Mouse (Mus musculus) layer of hippocampus, postnatal 36 days (tissue): ENCODE data around the gene Map3k4. TPM values are rescaled to one million over a fixed set of nuclear protein-coding genes. Genes with fewer than 3 reads are reported as not detected.
A peak's percentile ranks its signal among the peaks of the same experiment; 100 is the strongest.
"Not testable (repeated sequence)": the region's sequence is repeated elsewhere in the genome, so short reads cannot be mapped to it uniquely, and the experiment has no call there.

Source experiments
- DNase-seq, 2 experiments: peaks; one replicate each; pipeline ENCODE4 v3.0.0; 2022
- total RNA-seq, 2 experiments: library from RNA; stranded (reverse); gene quantifications; 2 replicates each; pipeline ENCODE4 v1.2.3; 2021

Gene Map3k4
- total RNA-seq, 2 experiments from 2014 or later = 63.5 to 78.5 TPM

DNA sequence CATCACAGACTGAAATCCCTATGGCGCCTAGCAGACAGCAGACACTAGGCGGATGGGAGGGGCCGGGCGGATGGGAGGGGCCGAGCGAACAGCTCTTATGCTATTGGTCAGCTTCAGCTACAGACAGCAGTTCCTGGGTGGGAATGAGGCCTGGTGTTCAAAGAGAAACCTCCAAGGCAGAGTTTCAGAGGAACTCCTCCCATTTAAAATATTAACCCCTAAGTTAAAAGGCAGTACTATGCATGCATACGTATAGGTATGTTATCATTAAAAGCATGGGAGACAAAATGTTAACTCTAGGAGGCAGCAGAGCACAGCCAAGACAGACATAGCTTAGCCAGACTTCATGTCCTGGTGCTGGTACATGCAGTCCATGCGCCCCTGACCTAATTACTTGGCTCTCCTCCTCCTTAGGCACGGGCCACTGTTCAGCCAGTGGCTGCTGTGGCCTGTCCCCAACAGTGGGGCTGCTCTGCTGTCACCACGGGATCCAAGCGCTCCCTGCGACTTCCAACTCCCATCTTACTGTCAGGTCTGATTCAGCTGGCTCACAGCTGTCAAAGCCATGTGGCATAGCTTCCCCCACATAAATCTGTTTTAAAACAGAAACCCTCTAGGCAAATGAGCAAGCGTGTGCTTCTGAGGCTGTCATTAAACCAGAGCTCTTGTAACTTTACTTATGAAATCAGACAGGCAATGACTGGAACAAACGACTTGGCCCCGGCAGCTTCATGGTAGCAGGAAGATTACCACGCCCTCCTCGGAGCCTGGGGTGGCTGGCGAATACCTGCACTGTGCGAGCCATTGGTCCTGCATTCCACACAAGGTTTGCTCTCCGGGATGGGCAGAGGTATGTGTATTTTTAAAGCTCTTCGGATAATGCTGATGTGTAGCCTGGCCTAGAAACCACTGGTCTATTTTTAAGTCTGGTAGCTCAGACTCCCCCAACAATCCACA lies 52.3 kb downstream of the Map3k4 start:
- peak; percentile 74 to 75 for DNase-seq

DNA sequence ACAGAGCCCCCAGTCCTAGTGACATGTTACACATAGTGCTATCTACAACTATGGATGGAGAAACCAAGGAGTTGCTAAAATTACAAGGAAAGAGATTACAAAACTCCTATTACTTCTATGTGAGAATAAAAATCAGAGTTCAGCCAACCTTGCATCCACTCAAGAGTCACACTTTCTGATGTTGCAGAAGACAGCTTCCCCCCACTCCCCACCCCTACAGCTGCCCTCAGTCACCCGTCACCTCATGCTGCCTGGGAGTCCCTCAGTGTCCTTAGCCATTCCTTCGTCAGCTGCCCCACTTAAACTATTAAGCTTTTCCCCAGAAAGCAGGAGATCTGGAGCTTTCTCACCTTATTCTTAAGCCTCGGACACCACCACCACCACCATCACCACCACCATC lies 54.3 kb downstream of the Map3k4 start:
- DNase-seq = no peak

DNA sequence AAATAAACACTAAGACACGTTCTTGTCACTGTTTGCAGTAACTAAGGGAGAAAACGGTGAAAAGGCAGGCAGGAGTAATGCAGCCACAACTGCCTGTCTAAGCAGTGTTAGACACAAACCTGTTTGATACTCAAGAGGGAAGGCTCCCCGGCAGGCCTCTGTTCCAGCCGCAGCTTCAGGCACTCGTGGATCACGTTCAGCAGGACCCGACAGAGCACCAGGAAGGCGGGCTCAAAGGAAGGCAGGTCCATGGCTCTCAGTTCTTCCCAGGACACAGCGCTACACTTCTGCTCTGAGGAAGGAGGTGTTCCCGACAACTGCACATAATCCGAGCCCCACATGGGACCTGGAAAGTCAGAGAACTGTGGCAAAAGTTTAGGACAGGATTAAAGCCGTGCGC lies 54.8 kb downstream of the Map3k4 start:
- no peak for DNase-seq

DNA sequence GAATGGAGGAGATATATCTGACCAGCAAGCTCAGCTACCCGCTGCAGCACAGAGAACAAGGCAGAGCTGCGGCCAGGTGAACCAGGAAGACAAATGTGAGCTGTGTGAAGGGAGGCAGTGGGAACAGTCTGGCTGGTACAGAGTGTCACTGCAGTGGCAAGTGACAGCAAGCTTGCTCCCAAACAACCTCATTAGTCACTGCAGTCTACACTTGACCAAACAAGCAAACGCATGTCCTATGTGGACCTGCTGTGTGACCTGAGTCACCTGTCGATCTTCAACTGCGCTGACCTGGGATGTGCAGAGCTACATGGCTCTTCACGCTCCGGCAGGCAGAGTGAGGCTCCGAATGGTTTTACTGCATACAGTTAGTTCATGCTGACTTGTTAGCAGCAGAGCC lies 55.7 kb downstream of the Map3k4 start:
- no peak for DNase-seq

DNA sequence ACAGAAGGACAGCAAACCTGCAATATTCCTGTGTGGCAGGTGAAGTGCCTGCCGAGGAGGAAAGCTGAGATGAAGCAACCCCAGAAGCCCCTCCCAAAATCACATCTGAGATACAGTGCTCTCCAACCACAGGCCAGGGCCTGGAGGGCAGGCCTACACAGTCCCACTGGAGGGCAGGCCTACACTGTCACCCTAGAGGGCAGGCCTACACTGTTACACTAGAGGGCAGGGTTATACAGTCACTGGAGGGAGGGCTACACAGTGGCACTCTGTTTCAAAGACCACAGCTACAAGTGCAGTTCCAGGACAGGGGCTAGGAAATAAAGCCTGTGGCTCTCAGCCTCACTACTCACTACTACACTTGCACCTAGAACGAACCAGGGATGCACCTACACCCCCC lies 56.7 kb downstream of the Map3k4 start:
- no peak for DNase-seq

DNA sequence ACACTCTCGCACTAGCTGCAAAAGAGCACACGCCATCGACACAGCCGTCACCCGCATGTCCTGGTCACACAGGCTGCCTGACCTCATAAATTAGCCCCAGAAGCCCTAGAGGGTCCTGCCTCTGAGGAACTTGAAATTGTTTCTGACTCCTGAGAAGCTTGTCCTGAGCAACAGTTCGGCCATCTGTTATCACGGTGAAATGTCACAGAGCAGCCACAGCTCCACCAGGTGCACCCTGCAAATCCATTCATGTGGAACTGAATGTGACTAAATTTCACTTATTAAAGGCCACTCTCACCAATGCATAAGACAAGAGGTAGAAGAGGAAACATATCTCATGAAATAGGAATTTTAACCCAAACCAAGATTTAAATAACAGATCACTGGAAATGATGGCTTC lies 57.2 kb downstream of the Map3k4 start:
- DNase-seq = no peak

DNA sequence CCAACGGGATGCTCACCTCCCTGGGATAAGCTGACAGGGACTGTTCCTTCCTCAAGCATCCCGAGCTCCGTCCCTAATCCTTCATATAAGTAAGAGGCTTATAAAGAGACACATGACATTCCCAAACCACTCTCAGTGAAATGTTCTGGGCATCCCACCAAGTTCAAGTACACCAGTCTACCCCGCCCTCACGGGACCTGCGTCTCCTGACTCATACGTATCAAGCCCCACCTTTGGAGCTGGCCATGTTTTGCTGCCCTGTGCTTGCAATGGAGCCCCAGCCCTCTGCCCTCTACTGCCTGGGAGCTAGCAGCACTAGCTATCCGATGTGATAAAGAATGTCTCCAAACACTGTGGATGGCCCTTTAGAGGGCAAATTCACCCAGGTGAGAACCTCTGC lies 58.6 kb downstream of the Map3k4 start:
- DNase-seq = no peak

DNA sequence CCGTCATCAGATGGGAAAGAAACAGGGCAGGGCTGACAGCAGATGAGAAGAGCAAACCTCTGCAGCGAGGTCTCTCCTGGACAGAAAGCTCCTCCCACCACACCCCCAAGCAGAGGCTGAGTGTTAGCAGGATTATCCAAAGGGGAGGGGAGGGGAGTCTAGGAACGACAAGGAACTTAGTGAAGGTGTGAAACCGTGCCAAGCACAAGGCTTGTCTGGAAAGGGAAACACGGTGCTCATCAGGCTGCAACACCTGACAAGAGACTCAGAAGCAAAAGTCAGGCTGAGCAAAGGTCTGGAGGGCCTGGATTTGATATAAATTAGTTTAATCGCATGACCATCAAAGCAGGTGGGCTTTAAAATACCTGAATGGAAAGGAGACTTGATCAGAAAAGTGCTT lies 60.1 kb downstream of the Map3k4 start:
- no peak for DNase-seq

DNA sequence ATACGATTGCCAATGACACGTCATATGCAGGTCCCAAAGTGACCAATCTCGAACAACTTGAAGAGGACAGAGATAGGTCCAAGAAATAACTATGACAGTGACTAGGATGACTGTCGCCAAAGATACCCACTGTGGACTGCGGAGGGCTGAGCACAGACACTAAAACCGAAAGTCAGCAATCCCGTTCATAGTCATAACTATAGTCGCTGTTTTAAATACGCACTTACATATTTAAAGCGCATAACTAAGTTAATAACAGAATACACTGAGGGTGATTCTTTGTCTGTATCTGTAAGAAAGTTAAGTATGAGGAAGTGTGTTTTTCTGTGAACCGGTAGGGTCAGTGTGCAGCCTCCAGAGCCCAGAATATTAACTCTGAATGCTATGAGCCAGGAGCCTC lies 62.5 kb downstream of the Map3k4 start:
- no peak for DNase-seq

DNA sequence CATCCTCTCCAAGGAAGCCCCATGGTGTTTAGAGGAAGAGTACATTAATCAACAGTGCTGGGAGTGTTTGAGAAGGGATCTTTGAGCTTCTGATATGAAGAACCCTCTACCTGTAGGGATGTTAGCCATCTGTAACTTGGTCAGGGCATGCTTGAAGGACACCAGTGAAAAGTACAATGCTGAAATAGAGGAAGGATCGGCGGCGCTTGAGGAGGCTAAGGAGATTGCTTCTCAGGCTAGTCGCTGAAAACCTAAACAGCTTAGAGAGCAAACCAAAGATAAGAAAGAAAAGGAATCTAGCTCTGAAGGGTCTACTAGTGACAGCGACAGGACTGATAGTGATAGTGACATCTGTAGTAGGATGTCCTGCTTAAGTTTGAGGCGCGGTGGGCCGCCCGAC lies 68.0 kb downstream of the Map3k4 start:
- DNase-seq = no peak

DNA sequence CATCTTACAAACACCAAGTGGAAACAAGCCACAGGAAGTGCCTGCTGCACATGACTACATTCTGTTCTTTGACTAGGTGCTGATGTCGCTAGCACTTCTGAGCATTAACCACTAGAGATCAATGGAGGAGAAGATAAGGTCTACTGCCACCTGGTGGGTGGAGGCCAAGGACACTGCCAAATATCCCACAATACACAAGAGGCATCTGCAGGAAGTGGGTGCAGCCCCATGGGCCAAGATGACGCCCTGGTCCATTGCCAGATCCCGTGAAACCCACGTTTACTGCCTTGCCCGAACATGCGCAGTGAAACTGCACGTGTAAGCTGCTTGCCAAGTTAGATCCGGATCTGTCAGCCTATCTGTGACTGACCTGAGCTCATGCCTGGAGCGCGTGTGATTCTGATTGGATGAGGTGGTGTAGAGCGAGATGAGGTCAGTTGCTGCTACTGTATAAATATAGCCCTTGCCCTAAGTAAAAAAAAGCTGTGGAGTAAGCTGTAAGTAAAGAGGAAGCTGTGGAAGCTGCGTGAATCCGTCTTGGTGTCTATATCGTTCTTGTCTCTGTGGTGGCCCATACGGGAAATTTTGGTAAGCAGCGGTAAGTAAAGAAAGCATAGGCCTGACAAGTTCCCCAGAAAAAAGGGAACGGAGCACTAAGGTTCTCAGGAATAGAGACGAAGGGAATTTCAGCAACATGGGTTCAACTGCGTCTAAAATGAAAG lies 68.7 kb downstream of the Map3k4 start:
- no peak for DNase-seq

DNA sequence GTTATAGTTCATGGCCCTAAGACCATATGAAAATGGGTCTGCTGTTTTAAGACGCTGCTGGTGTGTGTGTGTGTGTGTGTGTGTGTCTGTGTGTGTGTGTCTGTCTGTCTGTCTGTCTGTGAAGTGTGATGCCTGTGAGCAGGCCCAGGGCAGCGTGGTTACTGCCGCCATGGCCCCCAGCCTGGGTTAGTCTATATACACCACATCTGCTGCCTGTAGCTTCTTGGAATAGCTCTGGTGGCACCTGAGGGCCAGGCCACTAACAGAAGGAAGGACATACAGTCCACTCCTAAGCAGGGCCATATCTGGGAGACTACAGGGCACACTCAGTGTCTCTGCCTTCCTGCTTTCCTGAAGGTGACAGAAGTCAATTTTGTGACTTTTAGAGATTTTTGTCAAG lies 77.9 kb downstream of the Map3k4 start:
- no peak for DNase-seq

DNA sequence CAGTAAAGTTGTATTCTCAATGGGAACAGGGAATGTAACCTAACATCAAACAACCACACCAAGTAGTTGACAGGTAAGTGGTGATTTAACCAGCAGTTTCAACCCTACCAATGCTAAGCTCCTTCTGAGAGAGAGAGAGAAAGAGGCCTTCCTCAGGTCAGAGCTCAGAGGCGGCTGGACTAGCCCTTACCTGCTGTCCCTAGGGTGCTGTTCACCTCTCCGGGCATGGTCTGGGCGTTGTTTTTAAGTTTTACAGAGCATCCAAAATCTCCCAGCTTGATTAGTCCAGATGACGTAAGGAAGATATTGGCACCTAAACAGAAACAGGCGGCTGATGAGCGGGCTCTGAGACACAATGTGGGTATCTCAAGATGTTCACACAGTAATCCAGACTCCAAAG lies 85.9 kb downstream of the Map3k4 start:
- no peak for DNase-seq

DNA sequence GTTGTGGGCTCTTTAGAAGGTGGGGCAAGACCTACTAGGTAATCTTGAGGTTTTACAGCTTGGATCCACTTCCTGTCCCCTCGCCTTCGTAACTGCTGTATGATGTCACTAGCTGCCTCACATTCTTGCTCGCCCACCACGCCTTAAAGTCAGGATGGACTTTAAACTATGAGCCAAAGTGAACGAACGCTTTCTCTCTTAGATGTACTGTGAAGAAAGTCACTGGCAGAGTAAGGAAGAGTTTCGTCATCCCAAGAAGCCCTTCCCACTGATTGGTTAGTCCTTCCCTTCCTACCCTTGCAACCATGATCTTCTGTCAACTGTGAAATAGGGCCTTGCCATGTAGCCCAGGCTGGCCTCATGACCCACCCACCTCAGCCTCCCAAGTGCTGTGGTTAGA lies 87.5 kb downstream of the Map3k4 start:
- no peak for DNase-seq

DNA sequence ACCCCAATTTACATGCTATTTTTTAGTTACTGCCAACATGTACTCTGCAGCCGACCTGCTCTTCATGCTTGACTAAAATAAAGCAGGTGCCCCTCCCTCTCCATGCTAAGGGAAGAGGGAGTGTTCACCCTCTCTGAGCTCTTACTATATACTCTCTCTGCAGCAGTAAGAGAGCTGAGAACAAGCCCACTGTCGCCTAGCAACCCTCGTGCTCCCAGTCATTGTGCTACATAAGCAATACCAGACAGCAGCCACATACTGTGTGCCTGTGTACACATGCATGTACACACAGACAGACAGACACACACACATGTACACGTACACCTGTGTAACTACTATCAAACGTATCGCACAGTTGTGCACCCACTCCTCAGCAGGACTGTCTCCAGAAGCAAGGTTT lies 88.4 kb downstream of the Map3k4 start:
- no peak for DNase-seq

DNA sequence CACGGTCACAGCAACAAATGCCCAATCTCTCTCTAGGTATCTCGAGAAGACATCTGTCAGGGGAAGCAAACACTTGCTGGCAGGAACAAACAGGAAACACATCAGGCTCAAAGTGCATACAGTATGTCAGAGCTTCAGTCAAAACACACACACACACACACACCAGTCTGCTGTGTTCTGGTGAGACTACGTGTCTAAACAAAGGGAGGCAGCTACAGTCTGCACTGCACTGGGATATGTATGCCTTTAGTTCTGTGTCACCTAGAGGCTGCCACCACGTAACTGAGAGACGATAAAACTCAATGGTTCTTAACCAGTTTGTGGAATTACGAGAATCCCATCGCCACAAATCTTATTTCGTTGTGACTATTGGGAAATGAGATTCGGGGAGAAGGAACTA lies 88.8 kb downstream of the Map3k4 start:
- no peak for DNase-seq

DNA sequence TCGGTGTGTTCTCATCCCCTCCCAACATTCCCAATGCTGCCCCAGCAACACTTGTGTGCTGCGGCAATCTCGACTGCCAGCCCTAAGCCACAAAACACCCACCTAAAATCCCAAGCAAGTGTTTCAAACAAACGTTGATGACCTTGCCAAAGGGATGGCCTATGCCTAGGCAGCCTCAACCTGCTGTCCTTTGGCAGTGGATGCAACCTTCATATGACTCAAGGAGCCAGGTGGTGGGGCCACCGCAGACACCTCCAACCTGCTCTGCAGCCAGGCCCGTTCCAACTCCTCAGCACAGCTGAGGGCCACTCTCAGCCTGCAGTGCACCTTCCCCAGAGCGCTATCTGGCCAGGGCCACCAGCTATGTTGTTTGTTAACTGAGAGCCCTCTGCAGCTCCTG lies 90.1 kb downstream of the Map3k4 start:
- no peak for DNase-seq

DNA sequence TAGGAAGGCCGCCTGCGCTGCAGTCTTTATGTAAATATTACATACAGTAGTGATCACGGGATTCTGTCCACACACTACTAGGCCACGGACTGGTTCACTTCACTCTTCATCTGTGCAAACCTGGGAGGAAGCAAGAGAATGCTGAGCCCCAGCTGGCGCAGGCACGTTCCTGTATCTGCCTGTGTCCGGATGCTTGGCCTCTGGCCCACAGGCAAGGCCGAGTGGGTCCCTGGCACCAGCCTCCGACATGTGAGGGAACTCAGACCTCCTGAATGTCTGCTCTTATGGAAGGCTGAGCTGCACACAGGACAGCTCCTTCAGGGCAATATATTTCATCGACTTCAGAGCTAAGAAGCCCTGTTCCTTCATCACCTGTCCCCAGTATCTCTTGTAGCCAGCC lies 90.6 kb downstream of the Map3k4 start:
- DNase-seq = no peak

DNA sequence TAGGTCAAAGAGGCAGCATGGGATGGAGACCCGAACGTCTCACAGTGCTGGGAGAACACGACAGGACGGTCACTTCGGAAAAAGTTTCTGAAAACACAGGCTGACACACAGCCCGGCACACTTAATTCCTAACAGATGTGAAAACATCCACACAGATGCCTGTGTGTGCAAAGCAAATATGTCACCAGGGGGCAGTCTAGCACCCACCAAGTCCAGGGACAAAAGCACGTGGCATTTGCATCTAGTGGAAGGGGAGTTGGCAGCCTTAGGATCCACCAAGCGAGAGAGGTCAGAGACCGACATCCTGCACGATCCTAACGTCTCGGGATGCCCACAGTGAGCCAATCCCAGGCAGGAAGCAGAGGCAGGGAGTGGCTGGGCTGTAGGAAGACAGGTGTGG lies 92.0 kb downstream of the Map3k4 start:
- no peak for DNase-seq

DNA sequence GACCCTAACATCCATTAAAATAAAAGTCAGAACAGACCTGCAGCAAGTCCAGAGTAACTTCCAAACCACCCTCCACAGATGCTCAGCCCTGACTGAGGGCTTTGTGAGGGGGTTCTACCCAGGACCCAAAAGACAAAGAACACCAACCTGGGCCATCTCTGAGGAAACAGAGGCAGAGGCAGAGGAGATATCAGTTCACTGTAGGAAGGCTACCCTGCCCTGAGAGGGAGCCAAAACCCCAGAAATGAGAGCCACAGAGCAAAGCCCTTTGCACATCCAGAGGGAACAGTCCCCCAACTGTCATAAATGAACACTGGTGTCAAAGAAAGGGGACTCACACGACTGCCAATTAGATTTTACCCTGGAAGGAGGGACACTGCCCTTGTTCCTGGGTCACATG lies 93.4 kb downstream of the Map3k4 start:
- no peak for DNase-seq

DNA sequence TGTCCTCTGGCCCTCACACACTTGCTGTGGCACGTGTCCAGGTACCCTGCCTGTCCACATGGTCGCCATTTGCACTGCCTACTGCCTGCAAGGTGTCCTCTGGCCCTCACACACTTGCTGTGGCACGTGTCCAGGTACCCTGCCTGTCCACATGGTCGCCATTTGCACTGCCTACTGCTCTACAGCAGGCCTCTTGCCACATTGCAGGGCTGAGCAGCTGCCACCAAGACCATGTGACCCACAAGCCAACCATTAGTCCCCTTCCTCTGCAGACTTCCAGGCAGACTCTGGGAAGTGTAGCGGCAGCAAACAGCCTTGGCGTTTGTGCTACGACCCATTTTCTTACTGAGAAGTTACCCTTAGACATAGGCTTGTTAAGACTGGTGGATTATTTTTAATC lies 94.0 kb downstream of the Map3k4 start:
- DNase-seq = not testable (repeated sequence)

DNA sequence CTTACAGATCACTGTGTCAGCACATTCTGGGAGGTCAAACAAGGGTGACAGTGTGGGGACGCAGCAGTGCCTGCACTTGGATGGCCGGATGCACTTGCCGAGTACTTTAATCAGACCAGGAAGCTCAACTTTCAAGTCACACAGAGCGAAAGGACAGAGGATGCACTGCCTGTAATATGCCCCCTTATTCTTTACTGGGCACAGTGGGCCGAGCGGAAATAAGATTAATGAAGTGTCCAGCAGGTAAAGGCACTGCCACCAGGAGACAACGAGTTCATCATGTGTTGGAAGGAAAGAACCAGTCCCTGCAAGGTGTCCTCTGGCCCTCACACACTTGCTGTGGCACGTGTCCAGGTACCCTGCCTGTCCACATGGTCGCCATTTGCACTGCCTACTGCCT lies 94.5 kb downstream of the Map3k4 start:
- DNase-seq = no peak

DNA sequence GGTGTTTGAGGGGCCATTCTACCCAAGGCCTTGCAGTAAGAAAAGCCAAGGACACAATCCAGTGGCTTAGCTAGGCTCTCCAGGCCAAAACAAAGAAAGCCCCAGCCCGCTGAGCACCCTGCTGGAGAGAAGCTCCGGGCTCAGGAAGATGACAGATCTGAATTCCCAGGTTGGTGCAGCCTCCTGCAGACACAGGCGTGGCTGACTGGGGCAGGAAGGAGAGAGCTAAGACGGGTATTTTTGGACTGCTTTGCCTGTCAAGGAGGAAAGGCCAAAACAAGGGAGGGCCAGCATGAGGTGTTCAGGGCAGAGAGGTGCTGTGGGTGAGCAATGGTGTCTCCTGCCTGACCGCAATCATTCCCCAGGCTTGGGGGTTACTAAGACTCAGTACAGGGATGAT lies 94.9 kb downstream of the Map3k4 start:
- DNase-seq = no peak

DNA sequence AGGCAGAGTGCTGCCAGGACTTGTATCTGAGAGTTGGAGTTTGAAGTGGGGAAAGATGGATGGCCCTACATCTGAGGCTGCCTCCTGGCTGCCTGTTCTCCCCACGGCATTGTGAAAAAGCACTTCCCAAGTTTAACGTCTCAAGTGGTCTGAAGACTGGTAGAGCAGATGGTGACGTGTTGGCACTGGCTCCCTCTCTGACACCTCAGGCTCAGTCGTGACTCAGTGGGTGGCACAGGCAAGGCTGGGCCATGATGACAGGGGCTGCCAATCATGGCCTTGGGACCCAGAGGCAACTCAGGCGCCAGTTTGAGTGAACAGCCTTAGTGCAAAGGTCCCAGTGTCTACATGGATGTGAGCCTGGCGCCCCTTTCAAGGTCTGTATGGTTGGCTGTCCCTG lies 96.7 kb downstream of the Map3k4 start:
- DNase-seq = no peak
